28 mouse cellular contexts compared by ENCODE assay signal in genomic region chr16:56518024-56518423, GRCm38 (mm10). TPM values are rescaled to one million over a fixed set of nuclear protein-coding genes. Genes with fewer than 3 reads are reported as not detected.
A peak's percentile ranks its signal among the peaks of the same experiment; 100 is the strongest.
DNase-seq lines count a peak whose midpoint lies in the region; ATAC-seq and TF ChIP-seq lines count a peak whose summit lies in the region.
"Had no signal": no experiment of that assay in that cellular context is flagged by ENCODE, and none has a peak within 500 bp of the region (broad histone marks: within the 10 kb centered on the region; RNA-seq: fewer than 3 reads in every experiment).

No protein-coding gene starts in this region.

- H3K27ac ChIP-seq in gastrocnemius, adult 2 months = peak overlapping the region; percentile 73
- no peak overlapping the region for H3K27ac ChIP-seq in liver, adult 2 months (replicated peaks; ENCODE audit: insufficient read depth, low read depth, low read length)
- H3K27ac ChIP-seq in liver, embryonic 11.5 days (ENCODE audit: low read depth, low read length) = no peak overlapping the region
- H3K27ac ChIP-seq: embryonic facial prominence, embryonic 12.5 days; forebrain, embryonic 10.5 days; forebrain, embryonic 15.5 days; heart, embryonic 10.5 days; heart, embryonic 15.5 days; hindbrain, embryonic 12.5 days; kidney, embryonic 15.5 days; neural tube, embryonic 13.5 days had no signal

- no peaks in the 10 kb centered on the region for H3K9me3 ChIP-seq in liver, embryonic 11.5 days (ENCODE audit: control insufficient read depth, low read length)
- H3K9me3 ChIP-seq: embryonic facial prominence, embryonic 12.5 days; forebrain, embryonic 10.5 days; forebrain, embryonic 15.5 days; G1E; heart, embryonic 10.5 days; heart, embryonic 15.5 days; hindbrain, embryonic 12.5 days; kidney, embryonic 15.5 days; neural tube, embryonic 13.5 days had no signal

- TF ChIP-seq CTCF in gastrocnemius, adult 2 months (IDR thresholded peaks at IDR 0.05) = no peak
- no peak for TF ChIP-seq CTCF in liver, adult 2 months (IDR thresholded peaks at IDR 0.05; ENCODE audit: low read depth, low read length)

- no peak overlapping the region for H3K9ac ChIP-seq in liver, adult 2 months (ENCODE audit: low read depth, low read length)
- H3K9ac ChIP-seq in liver, embryonic 11.5 days (ENCODE audit: low read depth, low read length) = no peak overlapping the region
- H3K9ac ChIP-seq: embryonic facial prominence, embryonic 12.5 days; forebrain, embryonic 15.5 days; heart, embryonic 15.5 days; hindbrain, embryonic 12.5 days; kidney, embryonic 15.5 days; neural tube, embryonic 13.5 days had no signal

- intact Hi-C loops in gastrocnemius, adult 2 months (cut with DNase I) = no loop called here

- peak overlapping the region; percentile 23; the same call in 1 of the 2 replicates for H3K4me3 ChIP-seq in gastrocnemius, adult 2 months
- no peak overlapping the region for H3K4me3 ChIP-seq in liver, adult 2 months (ENCODE audit: insufficient read depth, low read depth, low read length)
- no peak overlapping the region for H3K4me3 ChIP-seq in liver, embryonic 11.5 days (ENCODE audit: low read depth, low read length)
- H3K4me3 ChIP-seq: embryonic facial prominence, embryonic 12.5 days; forebrain, embryonic 10.5 days; forebrain, embryonic 15.5 days; heart, embryonic 10.5 days; heart, embryonic 15.5 days; hindbrain, embryonic 12.5 days; kidney, embryonic 15.5 days; neural tube, embryonic 13.5 days had no signal

- DNase-seq in gastrocnemius, adult 2 months = no peak
- no peak for DNase-seq in gastrocnemius, adult 18-20 months (ENCODE audit: low spot score)
- DNase-seq in liver, adult 2 months (ENCODE audit: extremely low read depth, low read depth, low spot score) = peak; percentile 53
- DNase-seq in liver, embryonic 11.5 days (ENCODE audit: low spot score) = no peak
- DNase-seq in Muller cell, postnatal 12 days (ENCODE audit: inconsistent ontology term) = peak; percentile 89
- DNase-seq in lung, postnatal 4 days = peak; percentile 10 to 34
- DNase-seq in MN1 (ENCODE audit: low spot score) = no peak
- no peak for DNase-seq in cerebellum, postnatal 4 days (ENCODE audit: low spot score in 2 of 2)
- DNase-seq: adrenal gland, postnatal 25 days; cerebellum, adult 18-20 months; cerebellum, postnatal 10 days; heart, postnatal 36 days; kidney, postnatal 25 days; liver; right cerebral cortex, postnatal 4 days; thymus, postnatal 14 days had no signal

- no peaks in the 10 kb centered on the region for H3K79me2 ChIP-seq in liver, adult 2 months (ENCODE audit: control insufficient read depth, insufficient read depth, low read length)

- H3K4me2 ChIP-seq in liver, embryonic 11.5 days = no peak overlapping the region
- H3K4me2 ChIP-seq: embryonic facial prominence, embryonic 12.5 days; forebrain, embryonic 15.5 days; heart, embryonic 15.5 days; hindbrain, embryonic 12.5 days; kidney, embryonic 15.5 days; midbrain, embryonic 11.5 days; neural tube, embryonic 13.5 days had no signal

- no peak for TF ChIP-seq POLR2A in liver, adult 2 months (IDR thresholded peaks at IDR 0.05; ENCODE audit: extremely low read depth, insufficient read depth, low read length)

- H3K36me3 ChIP-seq in liver, adult 2 months (ENCODE audit: control insufficient read depth, insufficient read depth, low read length) = no peaks in the 10 kb centered on the region
- H3K36me3 ChIP-seq in liver, embryonic 11.5 days (ENCODE audit: control insufficient read depth, insufficient read depth, low read length) = no peaks in the 10 kb centered on the region
- H3K36me3 ChIP-seq: embryonic facial prominence, embryonic 12.5 days; forebrain, embryonic 10.5 days; forebrain, embryonic 15.5 days; G1E; heart, embryonic 10.5 days; heart, embryonic 15.5 days; hindbrain, embryonic 12.5 days; kidney, embryonic 15.5 days; neural tube, embryonic 13.5 days had no signal

- WGBS in liver, adult 2 months = 83% methylated on average over 9 of the region's 9 CpGs
- 81% methylated on average over 9 of the region's 9 CpGs for WGBS in liver, embryonic 11.5 days

- no peaks in the 10 kb centered on the region for H3K27me3 ChIP-seq in liver, adult 2 months (ENCODE audit: control insufficient read depth, insufficient read depth, low read length)
- no peaks in the 10 kb centered on the region for H3K27me3 ChIP-seq in liver, embryonic 11.5 days (replicated peaks; ENCODE audit: control insufficient read depth, insufficient read depth, low read length)
- H3K27me3 ChIP-seq: embryonic facial prominence, embryonic 12.5 days; forebrain, embryonic 15.5 days; heart, embryonic 15.5 days; hindbrain, embryonic 12.5 days; kidney, embryonic 15.5 days; neural tube, embryonic 13.5 days had no signal

- H3K4me1 ChIP-seq in liver, adult 2 months (ENCODE audit: control insufficient read depth, insufficient read depth, low read length) = no peaks in the 10 kb centered on the region
- no peaks in the 10 kb centered on the region for H3K4me1 ChIP-seq in liver, embryonic 11.5 days (replicated peaks; ENCODE audit: control insufficient read depth, insufficient read depth, low read length)
- H3K4me1 ChIP-seq: embryonic facial prominence, embryonic 12.5 days; forebrain, embryonic 10.5 days; forebrain, embryonic 15.5 days; heart, embryonic 15.5 days; hindbrain, embryonic 12.5 days; kidney, embryonic 15.5 days; neural tube, embryonic 13.5 days had no signal

- ATAC-seq in liver, embryonic 11.5 days (replicated peaks; ENCODE audit: low FRiP score) = no peak
- ATAC-seq: forebrain, embryonic 15.5 days; intestine, postnatal 0 days had no signal

RNA-seq across cellular contexts. Expression of gene Abi3bp, which starts 40.3 kb away (rescaled TPM):
- 10 to 100 TPM in 1 of 2 experiments, 1 to 10 TPM in 1; 9.9 to 23.1 TPM for total RNA-seq in gastrocnemius, adult 2 months (2021)
- 10 to 100 TPM in 1 of 2 experiments, 1 to 10 TPM in 1; 8.6 to 14.0 TPM for total RNA-seq in gastrocnemius, adult 18-20 months (2021)
- 2.0 and 2.1 TPM in 2 replicates for total RNA-seq in liver, adult 2 months (2014; rRNA removed)
- polyA plus RNA-seq in liver, adult 2 months (2012; rRNA removed) = 1.3 TPM in 2 replicates
- polyA plus RNA-seq in liver, embryonic 11.5 days (2014; fragmentation: Nextera tagmentation; extraction: Ambion mirVana) = 0.38 and 0.44 TPM in 2 replicates
- total RNA-seq: megakaryocyte progenitor cell, adult 5-6 weeks had no signal
- polyA plus RNA-seq: G1E had no signal

Comparison
In these comparisons a context has a peak if more than half of its experiments do, and no peak if none do; other contexts are left out.
1. DNase-seq: peak in liver, adult 2 months (single experiment), Muller cell, postnatal 12 days (single experiment) and lung, postnatal 4 days (2 of 2); none in gastrocnemius, adult 2 months (single experiment), gastrocnemius, adult 18-20 months (single experiment), liver, embryonic 11.5 days (single experiment), MN1 (single experiment) and cerebellum, postnatal 4 days (0 of 2).